Mouse (Mus musculus): ENCODE measurements around the gene Jun.

Jun gene

GRCm38 (mm10) chr4:95074319-95074718 lies 22.3 kb upstream of the Jun start:
- no peak for DNase-seq (ENCODE audit: low spot score)

- DNase-seq (ENCODE audit: low spot score), result no peak
Measured at GRCm38 (mm10) chr4:95073214-95073750, 21.3 kb upstream of the Jun start.

- no peak for DNase-seq (ENCODE audit: low spot score)
Measured at GRCm38 (mm10) chr4:95070407-95070806, 18.4 kb upstream of the Jun start.

- DNase-seq (ENCODE audit: low spot score), result no peak
Measured at GRCm38 (mm10) chr4:95068045-95068948, 16.3 kb upstream of the Jun start.

DNA sequence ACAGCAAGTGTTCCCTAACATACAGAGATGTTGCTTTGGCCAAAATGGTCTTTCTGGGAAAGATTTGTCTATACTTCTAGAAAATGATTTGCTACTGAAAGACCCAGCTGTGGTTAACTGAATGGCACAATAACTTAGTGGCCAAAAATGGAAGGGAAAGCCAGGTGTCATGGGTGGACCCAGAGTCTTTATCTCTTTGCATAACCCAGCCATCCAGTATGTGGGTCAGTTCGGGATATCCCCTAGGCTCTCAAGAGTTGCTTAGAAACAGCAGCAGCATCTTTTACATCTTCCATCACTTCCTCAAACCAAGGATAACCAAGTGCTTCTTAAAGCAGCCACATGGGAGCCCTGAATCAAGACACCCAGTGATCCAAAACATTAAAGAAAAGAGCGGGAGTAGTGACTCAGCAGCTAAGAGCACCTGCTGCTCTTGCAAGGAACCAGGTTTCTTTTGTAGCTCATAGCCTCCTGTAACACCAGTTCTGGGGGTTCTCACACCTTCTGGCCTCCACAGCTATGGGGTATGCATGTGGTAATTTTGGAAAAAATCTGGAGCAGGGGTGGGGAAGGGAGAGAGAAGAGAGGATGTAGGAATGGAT lies 11.7 kb upstream of the Jun start:
- no peak for DNase-seq (ENCODE audit: low spot score)

GRCm38 (mm10) chr4:95062873-95063272 lies 10.9 kb upstream of the Jun start:
- no peak for DNase-seq (ENCODE audit: low spot score)

GRCm38 (mm10) chr4:95057264-95057663 lies 5.2 kb upstream of the Jun start:
- DNase-seq (ENCODE audit: low spot score), result no peak

DNA sequence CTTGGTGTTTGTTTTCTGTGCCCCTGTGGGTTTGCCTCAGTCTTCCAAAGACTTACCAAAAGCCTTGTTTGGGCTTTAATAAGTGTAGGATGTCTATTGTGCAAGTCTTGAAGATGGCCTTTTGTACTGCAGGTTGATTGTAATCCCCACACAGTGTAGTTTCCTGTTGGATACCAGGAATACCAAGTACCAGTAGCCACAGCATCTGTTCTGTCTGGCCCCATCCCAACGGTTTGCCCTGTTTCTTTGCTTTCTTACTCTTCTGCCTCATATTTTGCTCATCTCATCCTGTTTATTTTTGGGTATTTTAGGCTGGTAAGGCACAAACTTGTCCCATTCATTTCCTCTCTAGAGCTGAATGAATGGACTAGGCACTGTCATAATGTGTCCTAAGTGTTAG lies 3.3 kb upstream of the Jun start:
- no peak for DNase-seq (ENCODE audit: low spot score)

DNA sequence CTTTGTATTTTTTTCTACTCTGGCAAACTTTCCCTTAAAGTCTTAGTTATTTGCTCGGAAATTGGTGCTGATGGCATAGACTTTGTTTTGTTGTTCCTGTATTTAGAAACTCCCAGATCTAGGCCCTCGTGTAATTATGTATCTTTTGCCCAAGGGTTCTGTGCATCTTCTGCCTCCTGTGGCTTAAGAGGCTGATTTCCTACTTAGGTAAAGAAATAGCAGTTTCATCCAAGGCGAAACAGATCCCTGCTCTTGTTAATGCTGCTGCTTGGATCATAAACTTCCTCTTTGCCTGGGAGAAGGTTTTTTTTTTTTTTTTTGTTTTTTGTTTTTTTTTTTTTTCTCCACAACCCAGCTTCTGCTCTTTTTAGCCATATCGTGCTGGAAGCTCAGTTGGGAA lies 2.3 kb upstream of the Jun start:
- no peak for DNase-seq (ENCODE audit: low spot score)

DNA sequence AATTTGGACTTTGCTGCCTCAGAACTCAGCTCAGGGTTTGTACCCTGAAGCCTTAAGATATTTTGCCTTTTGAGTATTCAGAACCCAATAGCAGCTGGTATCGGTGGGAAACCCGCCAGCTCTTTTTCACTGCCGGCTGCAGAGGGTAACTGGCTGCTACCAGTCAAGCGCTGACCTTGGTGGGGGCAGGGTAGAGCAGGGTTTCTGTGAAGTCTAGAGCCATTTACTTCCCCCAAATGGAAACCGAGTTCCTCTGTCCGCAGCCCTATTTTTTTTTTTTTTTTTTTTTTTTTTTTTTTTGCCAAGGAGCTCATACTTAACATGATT lies 1.7 kb upstream of the Jun start:
- DNase-seq (ENCODE audit: low spot score), result peak; percentile 34

DNA sequence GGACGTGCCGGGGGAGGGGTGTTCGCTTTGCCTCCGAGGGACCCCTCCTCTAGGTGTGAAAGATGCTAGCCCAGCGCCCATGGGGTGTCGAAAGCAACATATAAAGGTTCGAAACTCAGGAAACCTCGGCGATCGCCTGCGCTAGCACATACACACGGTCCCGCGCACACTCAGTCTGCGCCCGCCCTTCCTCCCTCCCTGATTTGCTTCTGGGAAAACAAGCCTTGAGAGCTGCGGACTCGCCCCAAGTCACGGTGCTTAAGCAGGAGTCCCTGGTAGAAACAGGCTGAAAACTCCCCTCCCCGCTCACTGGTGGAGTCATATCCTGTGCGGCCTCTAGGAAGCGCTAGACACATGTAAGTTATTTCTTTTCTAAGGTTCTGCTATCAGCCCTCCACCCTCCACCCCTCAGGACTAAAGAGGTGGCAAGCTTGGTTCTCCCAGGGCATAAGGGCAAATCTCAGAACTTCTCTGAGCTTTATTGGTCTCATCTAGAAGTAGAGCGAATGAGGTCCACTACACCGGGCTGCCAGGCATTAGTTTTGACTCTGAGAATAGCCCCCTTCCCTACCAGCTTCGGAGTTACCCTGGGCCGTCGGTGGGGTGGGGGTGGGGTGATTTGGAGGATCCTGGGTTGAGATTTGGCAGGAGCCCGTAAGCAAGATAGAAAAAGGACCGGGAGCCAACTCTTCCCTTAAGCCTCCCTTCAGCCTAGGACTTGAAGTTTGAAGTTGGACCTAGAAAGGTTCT lies 1.2 kb upstream of the Jun start:
- peak; percentile 93 for DNase-seq (ENCODE audit: low spot score)

DNA sequence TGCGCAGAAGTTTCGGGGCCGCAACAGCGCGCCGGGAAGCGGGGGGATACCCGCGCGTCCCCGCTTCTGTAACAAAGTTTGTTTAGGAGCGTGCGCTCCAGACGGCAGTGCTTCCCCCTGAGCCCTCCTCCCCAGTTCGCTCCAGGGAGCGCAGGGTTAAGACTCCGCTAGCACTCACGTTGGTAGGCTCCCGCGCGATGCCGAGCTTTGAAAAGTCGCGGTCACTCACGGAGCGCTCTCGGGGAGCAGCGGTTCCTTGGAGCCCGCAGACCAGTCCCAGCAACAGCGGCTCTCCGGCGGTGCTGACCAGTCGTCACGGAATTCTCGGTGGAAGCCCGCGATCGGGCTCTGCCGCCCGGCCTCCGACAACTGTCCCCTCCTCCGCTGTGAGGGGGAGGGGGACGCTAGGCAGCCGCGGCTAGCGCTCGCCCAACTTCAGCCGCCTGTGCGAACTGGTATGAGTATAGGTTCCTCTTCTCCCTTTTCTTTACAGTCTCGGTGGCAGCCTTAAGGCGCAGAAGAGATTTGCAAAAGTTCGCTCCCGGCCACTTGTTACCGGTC lies 631 bp downstream of the Jun start:
- peak; percentile 33 for DNase-seq (ENCODE audit: low spot score)

GRCm38 (mm10) chr4:95050518-95051278 lies 1.3 kb downstream of the Jun start:
- DNase-seq (ENCODE audit: low spot score), result peak; percentile 72

DNA sequence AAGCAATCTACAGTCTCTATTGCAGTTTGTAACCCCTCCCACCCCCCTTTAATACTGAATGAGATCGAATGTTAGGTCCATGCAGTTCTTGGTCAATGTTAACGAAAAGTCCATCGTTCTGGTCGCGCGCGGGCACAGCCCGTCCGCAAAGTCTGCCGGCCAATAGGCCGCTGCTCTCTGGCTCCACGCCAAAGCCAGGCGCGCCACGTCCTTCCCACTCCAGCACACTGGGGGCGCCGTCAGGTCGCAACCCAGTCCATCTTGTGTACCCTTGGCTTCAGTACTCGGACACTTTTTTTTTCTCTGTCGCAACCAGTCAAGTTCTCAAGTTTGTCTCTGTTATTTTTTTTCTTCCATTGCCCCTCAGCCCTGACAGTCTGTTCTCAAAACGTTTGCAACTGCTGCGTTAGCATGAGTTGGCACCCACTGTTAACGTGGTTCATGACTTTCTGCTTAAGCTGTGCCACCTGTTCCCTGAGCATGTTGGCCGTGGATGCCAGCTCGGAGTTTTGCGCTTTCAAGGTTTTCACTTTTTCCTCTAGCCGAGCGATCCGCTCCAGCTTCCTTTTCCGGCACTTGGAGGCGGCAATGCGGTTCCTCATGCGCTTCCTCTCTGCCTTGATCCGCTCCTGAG lies 2.0 kb downstream of the Jun start:
- DNase-seq (ENCODE audit: low spot score), result peak; percentile 36

GRCm38 (mm10) chr4:95049153-95049552 lies 2.9 kb downstream of the Jun start:
- DNase-seq (ENCODE audit: low spot score), result no peak

GRCm38 (mm10) chr4:95048731-95049100 lies 3.3 kb downstream of the Jun start:
- no peak for DNase-seq (ENCODE audit: low spot score)

GRCm38 (mm10) chr4:95048021-95048730 lies 3.8 kb downstream of the Jun start:
- no peak for DNase-seq (ENCODE audit: low spot score)

- no peak for DNase-seq (ENCODE audit: low spot score)
Measured at GRCm38 (mm10) chr4:95045133-95045532, 6.9 kb downstream of the Jun start.

- no peak for DNase-seq (ENCODE audit: low spot score)
Measured at GRCm38 (mm10) chr4:95044721-95045120, 7.3 kb downstream of the Jun start.

- no peak for DNase-seq (ENCODE audit: low spot score)
Measured at GRCm38 (mm10) chr4:95038024-95038423, 14.0 kb downstream of the Jun start.

DNA sequence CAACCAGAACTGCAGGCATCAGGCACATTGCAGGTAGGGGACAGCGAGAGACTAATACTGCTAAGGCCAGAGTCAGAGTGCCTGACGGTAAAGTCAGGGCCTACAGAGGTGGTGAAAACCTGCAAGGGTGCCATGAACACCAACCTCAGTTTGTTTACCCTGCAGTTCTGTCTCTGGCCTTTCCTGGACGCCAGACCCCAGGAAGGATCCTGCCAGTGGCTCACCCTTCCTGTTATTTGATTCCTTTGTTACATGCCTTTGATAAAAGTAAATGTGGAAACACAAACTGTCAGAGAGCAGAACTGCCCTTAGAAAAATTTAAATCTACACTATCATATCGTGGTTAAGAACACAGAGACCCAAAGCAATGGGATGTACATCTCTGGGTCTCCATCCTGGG lies 20.9 kb downstream of the Jun start:
- no peak for DNase-seq (ENCODE audit: low spot score)

Measured in left cerebral cortex, adult 11 months (tissue).